8 mouse cellular contexts compared by ENCODE assay signal in genomic region chr19:4231253-4232185, GRCm38 (mm10). TPM values are rescaled to one million over a fixed set of nuclear protein-coding genes. Genes with fewer than 3 reads are reported as not detected.
A peak's percentile ranks its signal among the peaks of the same experiment; 100 is the strongest.
DNase-seq lines count a peak whose midpoint lies in the region; ATAC-seq and TF ChIP-seq lines count a peak whose summit lies in the region.

TSS of gene Pold4 (plus strand) at chr19:4231899.

- DNase-seq in CH12.LX (ENCODE audit: extremely low read depth) = peak; percentile 99
- peak; percentile 90 for DNase-seq in c-Kit-positive CD71-positive TER-119-negative erythroid progenitor cells, embryonic 14.5 days (ENCODE audit: low read depth)
- peak; percentile 92 for DNase-seq in forebrain, embryonic 11.5 days (ENCODE audit: low spot score)
- peak; percentile 98 to 99 for DNase-seq in kidney, postnatal 4 days

- TF ChIP-seq CTCF in CH12.LX (conservative IDR thresholded peaks at IDR 0.05 in 1 of 2, IDR thresholded peaks at IDR 0.05 in 1 of 2; ENCODE audit: low read depth in 2 of 2, low read length in 2 of 2) = no peak
- TF ChIP-seq CTCF in testis, adult 2 months (IDR thresholded peaks at IDR 0.05; ENCODE audit: control insufficient read depth, insufficient read depth, insufficient replicate concordance, low read depth, low read length) = no peak

- in situ Hi-C loops in CH12.LX (cut with MboI; ENCODE audit: low pct_ligation_motif_present, low pct_unique_long_range_greater_than_20kb, low sequenced_read_pairs) = no loop called here

- peak within 1 kb of the TSS; percentile 82 for H3K9ac ChIP-seq in CH12.LX (ENCODE audit: insufficient read depth, low read depth)
- peak within 1 kb of the TSS; percentile 58 for H3K9ac ChIP-seq in forebrain, embryonic 11.5 days (ENCODE audit: low read length)
- peak within 1 kb of the TSS; percentile 78 for H3K9ac ChIP-seq in heart, embryonic 16.5 days (ENCODE audit: low read length)
- peak within 1 kb of the TSS; percentile 75 for H3K9ac ChIP-seq in liver, embryonic 16.5 days (ENCODE audit: low read depth, low read length)
- peak within 1 kb of the TSS; percentile 82 for H3K9ac ChIP-seq in neural tube, embryonic 13.5 days

- no peak for TF ChIP-seq RAD21 in CH12.LX (IDR thresholded peaks at IDR 0.05; ENCODE audit: low read depth, low read length)

- no peaks in the 10 kb centered on the region for H3K79me2 ChIP-seq in CH12.LX (replicated peaks; ENCODE audit: control insufficient read depth, extremely low read depth, insufficient read depth, poor library complexity, severe bottlenecking)

- TF ChIP-seq EP300 in CH12.LX (IDR thresholded peaks at IDR 0.05; ENCODE audit: low read length) = peak; percentile 91

- dilution Hi-C loops in CH12.LX (cut with MboI; ENCODE audit: extremely low pct_ligation_motif_present, extremely low pct_unique_long_range_greater_than_20kb, low sequenced_read_pairs) = no loop called here

- peak; percentile 64; the same call in 1 of the 2 replicates for TF ChIP-seq POLR2A in CH12.LX (IDR thresholded peaks at IDR 0.05; ENCODE audit: low read depth, low read length)
- TF ChIP-seq POLR2A in testis, adult 2 months (IDR thresholded peaks at IDR 0.05; ENCODE audit: control insufficient read depth, low read depth, low read length) = peak; percentile 51; the same call in 1 of the 2 replicates

- H3K4me1 ChIP-seq in CH12.LX (ENCODE audit: control insufficient read depth in 1 of 2, insufficient read depth in 2 of 2) = peaks cover 24 to 57% of the 10 kb centered on the region in 2 experiments
- H3K4me1 ChIP-seq in forebrain, embryonic 11.5 days (replicated peaks; ENCODE audit: control insufficient read depth, insufficient read depth, low read length) = no peaks in the 10 kb centered on the region; the same call in 1 of the 2 replicates
- peaks cover 8% of the 10 kb centered on the region for H3K4me1 ChIP-seq in heart, embryonic 16.5 days (ENCODE audit: control insufficient read depth, insufficient read depth, low read length)
- H3K4me1 ChIP-seq in liver, embryonic 16.5 days (ENCODE audit: control insufficient read depth, low read depth, low read length) = peaks cover 21% of the 10 kb centered on the region
- H3K4me1 ChIP-seq in neural tube, embryonic 13.5 days (replicated peaks) = peaks cover 13% of the 10 kb centered on the region
- H3K4me1 ChIP-seq in testis, adult 2 months (ENCODE audit: control insufficient read depth, insufficient read depth, low read length) = peaks cover 12% of the 10 kb centered on the region

- peaks cover 8% of the 10 kb centered on the region for H3K27me3 ChIP-seq in CH12.LX (replicated peaks)
- H3K27me3 ChIP-seq in forebrain, embryonic 11.5 days (ENCODE audit: control insufficient read depth, insufficient read depth, low read length) = no peaks in the 10 kb centered on the region
- H3K27me3 ChIP-seq in heart, embryonic 16.5 days (ENCODE audit: control insufficient read depth, insufficient read depth, low read length) = no peaks in the 10 kb centered on the region; the same call in 1 of the 2 replicates
- H3K27me3 ChIP-seq in liver, embryonic 16.5 days (ENCODE audit: control insufficient read depth, insufficient read depth, low read depth, low read length) = no peaks in the 10 kb centered on the region; the same call in none of the 2 replicates
- peaks cover 32% of the 10 kb centered on the region for H3K27me3 ChIP-seq in neural tube, embryonic 13.5 days
- no peaks in the 10 kb centered on the region for H3K27me3 ChIP-seq in testis, adult 2 months (ENCODE audit: control insufficient read depth, insufficient read depth, low read length)

- H3K9me3 ChIP-seq in CH12.LX (replicated peaks; ENCODE audit: low read length) = no peaks in the 10 kb centered on the region
- H3K9me3 ChIP-seq in forebrain, embryonic 11.5 days (ENCODE audit: control insufficient read depth, low read length) = no peaks in the 10 kb centered on the region
- H3K9me3 ChIP-seq in heart, embryonic 16.5 days (replicated peaks; ENCODE audit: control insufficient read depth, low read length) = no peaks in the 10 kb centered on the region
- no peaks in the 10 kb centered on the region for H3K9me3 ChIP-seq in liver, embryonic 16.5 days (replicated peaks; ENCODE audit: control insufficient read depth, low read length)
- no peaks in the 10 kb centered on the region for H3K9me3 ChIP-seq in neural tube, embryonic 13.5 days

- H3K27ac ChIP-seq in CH12.LX (ENCODE audit: insufficient read depth, low read depth) = peak within 1 kb of the TSS; percentile 88
- no peak within 1 kb of the TSS for H3K27ac ChIP-seq in forebrain, embryonic 11.5 days (ENCODE audit: low read depth, low read length)
- peak within 1 kb of the TSS; percentile 88 for H3K27ac ChIP-seq in heart, embryonic 16.5 days (ENCODE audit: low read length)
- H3K27ac ChIP-seq in liver, embryonic 16.5 days (ENCODE audit: low read length) = peak within 1 kb of the TSS; percentile 83
- H3K27ac ChIP-seq in neural tube, embryonic 13.5 days (replicated peaks) = peak within 1 kb of the TSS; percentile 82
- peak within 1 kb of the TSS; percentile 69 for H3K27ac ChIP-seq in testis, adult 2 months (ENCODE audit: control insufficient read depth, insufficient read depth, low read depth, low read length)

- WGBS in forebrain, embryonic 11.5 days = 11% methylated on average over 26 of the region's 26 CpGs
- 8% methylated on average over 26 of the region's 26 CpGs for WGBS in heart, embryonic 16.5 days
- 11% methylated on average over 26 of the region's 26 CpGs for WGBS in liver, embryonic 16.5 days (ENCODE audit: insufficient replicate concordance)
- WGBS in neural tube, embryonic 13.5 days = 11% methylated on average over 26 of the region's 26 CpGs

- ATAC-seq in forebrain, embryonic 11.5 days (replicated peaks; ENCODE audit: low FRiP score) = peak; percentile 85
- peak; percentile 91 for ATAC-seq in heart, embryonic 16.5 days (replicated peaks; ENCODE audit: extremely low read depth, insufficient read depth, low FRiP score)
- peak; percentile 89 for ATAC-seq in liver, embryonic 16.5 days (ENCODE audit: low read depth)
- ATAC-seq in neural tube, embryonic 13.5 days (ENCODE audit: low read depth) = peak; percentile 89

- H3K4me3 ChIP-seq in CH12.LX (replicated peaks in 1 of 3; ENCODE audit: low read depth in 2 of 3, low read length in 2 of 3, poor library complexity in 1 of 3) = peak within 1 kb of the TSS; percentile 63 to 75 (median 68)
- peak within 1 kb of the TSS; percentile 50 for H3K4me3 ChIP-seq in forebrain, embryonic 11.5 days (ENCODE audit: low read depth, low read length)
- H3K4me3 ChIP-seq in heart, embryonic 16.5 days (ENCODE audit: low read length) = peak within 1 kb of the TSS; percentile 70
- H3K4me3 ChIP-seq in liver, embryonic 16.5 days (ENCODE audit: low read depth, low read length) = peak within 1 kb of the TSS; percentile 72
- peak within 1 kb of the TSS; percentile 55 for H3K4me3 ChIP-seq in neural tube, embryonic 13.5 days
- peak within 1 kb of the TSS; percentile 44 for H3K4me3 ChIP-seq in testis, adult 2 months (ENCODE audit: control insufficient read depth, low read depth, low read length)

- peak within 1 kb of the TSS; percentile 95 for H3K4me2 ChIP-seq in CH12.LX (ENCODE audit: insufficient read depth, low read depth, poor library complexity, severe bottlenecking)
- H3K4me2 ChIP-seq in forebrain, embryonic 11.5 days (ENCODE audit: low read depth, low read length, severe bottlenecking) = peak within 1 kb of the TSS; percentile 90
- peak within 1 kb of the TSS; percentile 82 for H3K4me2 ChIP-seq in heart, embryonic 16.5 days (ENCODE audit: low read depth, low read length)
- peak within 1 kb of the TSS; percentile 82 for H3K4me2 ChIP-seq in liver, embryonic 16.5 days (ENCODE audit: low read depth, low read length)
- H3K4me2 ChIP-seq in neural tube, embryonic 13.5 days = peak within 1 kb of the TSS; percentile 78

- peaks cover 0 to 5% of the 10 kb centered on the region in 2 experiments for H3K36me3 ChIP-seq in CH12.LX (replicated peaks in 1 of 2; ENCODE audit: control insufficient read depth in 1 of 2, insufficient read depth in 1 of 2, low read length in 1 of 2)
- no peaks in the 10 kb centered on the region for H3K36me3 ChIP-seq in forebrain, embryonic 11.5 days (ENCODE audit: control insufficient read depth, insufficient read depth, low read length)
- H3K36me3 ChIP-seq in heart, embryonic 16.5 days (ENCODE audit: control insufficient read depth, insufficient read depth) = no peaks in the 10 kb centered on the region
- H3K36me3 ChIP-seq in liver, embryonic 16.5 days (ENCODE audit: control insufficient read depth, insufficient read depth) = no peaks in the 10 kb centered on the region
- H3K36me3 ChIP-seq in neural tube, embryonic 13.5 days = no peaks in the 10 kb centered on the region
- no peaks in the 10 kb centered on the region; the same call in 1 of the 2 replicates for H3K36me3 ChIP-seq in testis, adult 2 months (ENCODE audit: control insufficient read depth, insufficient read depth, low read length)

TF ChIP-seq in CH12.LX, 34 proteins besides CTCF, POLR2A, EP300 and RAD21 (continues in another document):
- TF ChIP-seq USF2 (conservative IDR thresholded peaks at IDR 0.05; ENCODE audit: low read depth, low read length) (no peak), UBTF (IDR thresholded peaks at IDR 0.05; ENCODE audit: low read depth, low read length) (no peak), IRF4 (IDR thresholded peaks at IDR 0.05; ENCODE audit: low read depth, low read length) (peak; percentile 97), MXI1 (IDR thresholded peaks at IDR 0.05; ENCODE audit: low read depth, low read length) (peak; percentile 48; the same call in 1 of the 2 replicates), NELFE (IDR thresholded peaks at IDR 0.05; ENCODE audit: low read depth, low read length) (peak; percentile 76), TBP (conservative IDR thresholded peaks at IDR 0.05; ENCODE audit: low read depth, low read length) (no peak; the same call in 1 of the 2 replicates), ZKSCAN1 (IDR thresholded peaks at IDR 0.05; ENCODE audit: borderline replicate concordance, low read depth, low read length) (no peak), HCFC1 (IDR thresholded peaks at IDR 0.05; ENCODE audit: low read depth, low read length) (peak; percentile 67), BHLHE40 (IDR thresholded peaks at IDR 0.05; ENCODE audit: low read depth, low read length) (no peak; the same call in 1 of the 2 replicates), ELF1 (IDR thresholded peaks at IDR 0.05; ENCODE audit: low read depth, low read length) (peak; percentile 88), MYC (IDR thresholded peaks at IDR 0.05; ENCODE audit: low read depth, low read length) (0 out of 2 replicates have a peak, but pooled peaks have one; percentile 23)

RNA-seq across cellular contexts. Expression of gene Pold4, which starts in this region (rescaled TPM):
- total RNA-seq in CH12.LX (2012; rRNA removed) = 35.0 and 53.4 TPM in 2 replicates
- total RNA-seq in CH12.LX (2014; rRNA removed) = 61.5 and 76.4 TPM in 2 replicates
- 35.1 and 36.8 TPM in 2 replicates for polyA plus RNA-seq in CH12.LX (2012; ENCODE audit: insufficient read length, low read depth)
- polyA plus RNA-seq in forebrain, embryonic 11.5 days (2014; fragmentation: Nextera tagmentation; extraction: Ambion mirVana) = 8.0 and 8.8 TPM in 2 replicates
- 22.6 and 24.9 TPM in 2 replicates for polyA plus RNA-seq in heart, embryonic 16.5 days (2015; fragmentation: Nextera tagmentation; extraction: Ambion mirVana)
- 12.2 and 14.8 TPM in 2 replicates for polyA plus RNA-seq in liver, embryonic 16.5 days (2015; fragmentation: Nextera tagmentation; extraction: Ambion mirVana)
- 21.0 and 22.1 TPM in 2 replicates for polyA plus RNA-seq in neural tube, embryonic 13.5 days (2015; fragmentation: Nextera tagmentation; extraction: Ambion mirVana)
- polyA plus RNA-seq in testis, adult 2 months (2012; rRNA removed) = 16.3 and 19.4 TPM in 2 replicates
